Mouse (Mus musculus) lung, embryonic 14.5 days (tissue): Measurements from ENCODE around the gene Smim4. TPM values are rescaled to one million over a fixed set of nuclear protein-coding genes. Genes with fewer than 3 reads are reported as not detected.
A peak's percentile ranks its signal among the peaks of the same experiment; 100 is the strongest.

Experiments used
- ATAC-seq: fragments of 200-750 bp; cut with Nextera tagmentation; 2 replicates; pipeline ENCODE4 v1.8.0; 2017; ENCODE audit warnings: mild to moderate bottlenecking, moderate TSS enrichment, moderate library complexity; ENCODE audit not compliant: insufficient read depth
- DNase-seq: peaks from one replicate; pipeline ENCODE4 v3.0.0-alpha.2; 2015
- H3K27ac ChIP-seq: fragments of 300-500 bp; sonication (generic); 2 replicates; pipeline ENCODE4 v1.5.1; 2014; ENCODE audit warnings: low read depth, mild to moderate bottlenecking, moderate library complexity
- H3K27me3 ChIP-seq: fragments of 300-500 bp; sonication (generic); 2 replicates; pipeline ENCODE4 v1.6.1; 2014; ENCODE audit warnings: low read length, control low read depth; ENCODE audit not compliant: insufficient read depth
- H3K36me3 ChIP-seq: fragments of 300-500 bp; sonication (generic); 2 replicates; pipeline ENCODE4 v1.6.1; 2014; ENCODE audit warnings: control low read depth; ENCODE audit not compliant: insufficient read depth
- H3K4me1 ChIP-seq: fragments of 300-500 bp; sonication (generic); 2 replicates; pipeline ENCODE4 v1.6.1; 2014; ENCODE audit warnings: antibody characterized with exemption, control low read depth; ENCODE audit not compliant: insufficient read depth
- H3K4me2 ChIP-seq: fragments of 300-500 bp; sonication (generic); 2 replicates; pipeline ENCODE4 v1.6.1; 2014; ENCODE audit warnings: mild to moderate bottlenecking
- H3K4me3 ChIP-seq: fragments of 300-500 bp; sonication (generic); 2 replicates; pipeline ENCODE4 v1.5.1; 2014; ENCODE audit warnings: low read depth, low read length
- H3K9ac ChIP-seq: fragments of 300-500 bp; sonication (generic); 2 replicates; pipeline ENCODE4 v1.6.1; 2014
- H3K9me3 ChIP-seq: fragments of 300-500 bp; sonication (generic); 2 replicates; pipeline ENCODE4 v1.6.1; 2016; ENCODE audit warnings: low read depth, low read length, control low read depth
- CTCF ChIP-seq: IDR thresholded peaks from 2 replicates; pipeline ENCODE4 v1.5.1; 2016; ENCODE audit warnings: antibody characterized with exemption, low read depth
- WGBS: fragments of 180-500 bp; shearing (Covaris S2); extraction: QIAGEN DNeasy Blood & Tissue Kit; methylation state at CpG from one replicate; pipeline ENCODE4 v1.1.7; 2014; 5-methylcytosine and 5-hydroxymethylcytosine counted together
- polyA plus RNA-seq: library from polyadenylated mRNA; unstranded; fragments of >200 nt; fragmentation: Nextera tagmentation; extraction: Ambion mirVana; gene quantifications from 2 replicates; pipeline ENCODE4 v1.2.1, GENCODE M21; 2014

Gene Smim4
- polyA plus RNA-seq, 1 experiment from 2014 or later = 60.9 TPM

DNA sequence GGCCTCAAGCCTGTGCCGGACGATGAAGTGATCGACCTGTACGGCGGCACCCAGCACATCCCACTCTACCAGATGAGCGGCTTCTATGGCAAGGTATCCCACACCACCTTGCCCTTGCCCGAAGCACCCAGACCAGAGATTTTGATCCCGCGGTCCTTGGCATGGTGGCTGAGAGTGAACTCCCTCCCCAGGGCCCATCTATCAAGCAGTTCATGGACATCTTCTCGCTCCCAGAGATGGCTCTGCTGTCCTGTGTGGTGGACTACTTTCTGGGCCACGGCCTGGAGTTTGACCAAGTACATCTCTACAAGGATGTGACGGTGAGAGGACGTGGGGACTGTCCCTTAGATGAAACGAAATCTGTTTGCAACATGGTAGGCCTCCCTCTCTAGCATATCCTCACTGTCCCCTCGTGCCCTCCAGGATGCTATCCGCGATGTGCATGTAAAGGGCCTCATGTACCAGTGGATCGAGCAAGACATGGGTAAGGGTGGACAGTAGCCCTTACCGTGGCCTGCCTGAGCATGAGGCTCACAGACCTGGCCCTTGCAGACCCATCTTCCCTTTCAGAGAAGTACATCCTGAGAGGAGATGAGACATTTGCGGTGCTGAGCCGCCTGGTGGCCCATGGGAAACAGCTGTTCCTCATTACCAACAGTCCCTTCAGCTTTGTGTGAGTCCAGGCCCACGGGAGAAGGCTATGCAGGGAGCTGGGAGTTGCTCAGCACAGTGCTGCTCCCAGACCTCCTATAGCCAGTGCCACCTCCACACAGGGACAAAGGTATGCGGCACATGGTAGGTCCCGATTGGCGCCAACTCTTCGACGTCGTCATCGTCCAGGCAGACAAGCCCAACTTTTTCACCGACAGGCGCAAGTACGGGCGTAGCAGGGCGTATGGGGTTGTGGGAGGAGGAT is 7.0 kb upstream of the Smim4 start:
- no peak overlapping the region for H3K9ac ChIP-seq
- DNase-seq (no peak), ATAC-seq (no peak)
- peaks cover 15% of the 10 kb centered on the region for H3K4me1 ChIP-seq
- H3K27me3 ChIP-seq = no peaks in the 10 kb centered on the region
- peaks cover 74% of the 10 kb centered on the region for H3K36me3 ChIP-seq
- 91% methylated on average over 34 of the region's 34 CpGs for WGBS
- no peak overlapping the region for H3K27ac ChIP-seq
- H3K4me2 ChIP-seq = no peak overlapping the region
- TF ChIP-seq CTCF = no peak
- H3K4me3 ChIP-seq = no peak overlapping the region
- no peaks in the 10 kb centered on the region for H3K9me3 ChIP-seq

DNA sequence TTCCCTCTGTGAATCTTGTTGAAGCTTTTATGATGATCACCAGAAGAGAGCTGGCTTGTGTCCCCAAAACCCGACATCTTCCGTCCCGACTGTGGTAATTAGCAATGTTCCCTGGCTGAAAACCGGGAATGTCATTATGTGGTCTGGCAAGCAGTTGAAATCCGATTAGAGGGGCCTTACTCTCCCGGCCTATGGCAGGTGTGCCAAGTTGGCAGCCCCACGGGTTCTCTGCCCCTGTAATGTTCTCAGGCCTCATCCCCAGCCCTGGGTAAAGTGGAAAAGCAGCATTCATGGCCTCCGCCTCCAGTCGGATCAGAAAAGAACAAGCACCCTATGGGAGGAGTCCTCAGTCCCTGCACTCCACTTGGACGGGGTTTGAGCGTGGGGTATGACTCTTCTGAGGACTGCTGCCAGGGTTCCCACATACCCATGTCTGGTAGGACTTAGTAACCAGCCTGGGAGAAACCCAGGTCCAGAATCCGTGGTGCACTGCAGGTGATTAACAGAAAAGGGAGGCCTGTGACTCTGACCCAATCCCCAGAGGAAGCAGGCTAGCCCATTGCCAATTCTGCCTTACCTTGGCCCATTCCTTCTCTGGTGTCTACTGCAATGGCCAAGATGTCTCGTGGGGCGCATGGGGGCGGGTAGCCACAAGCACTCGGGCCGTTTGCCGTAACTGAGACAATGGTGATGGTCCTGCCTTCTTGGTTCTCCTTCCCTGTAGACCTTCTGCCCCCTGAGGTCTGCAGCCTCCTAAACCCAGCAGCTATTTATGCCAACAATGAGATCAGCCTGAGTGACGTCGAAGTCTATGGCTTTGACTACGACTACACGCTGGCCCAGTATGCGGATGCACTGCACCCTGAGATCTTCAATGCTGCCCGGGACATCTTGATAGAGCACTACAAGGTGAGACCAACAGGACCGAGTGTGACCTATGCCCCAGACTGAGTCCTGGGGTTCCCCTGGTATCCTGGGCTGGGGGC is 5.6 kb upstream of the Smim4 start:
- 87% methylated on average over 25 of the region's 25 CpGs for WGBS
- Histone ChIP-seq H3K9ac (no peak overlapping the region), H3K27me3 (no peaks in the 10 kb centered on the region), H3K4me3 (no peak overlapping the region), H3K36me3 (peaks cover 60% of the 10 kb centered on the region), H3K4me2 (peak overlapping the region; percentile 97; the same call in 1 of the 2 replicates), H3K4me1 (peaks cover 25% of the 10 kb centered on the region), H3K27ac (no peak overlapping the region), H3K9me3 (no peaks in the 10 kb centered on the region)
- no peak for DNase-seq
- ATAC-seq = no peak
- no peak for TF ChIP-seq CTCF

DNA sequence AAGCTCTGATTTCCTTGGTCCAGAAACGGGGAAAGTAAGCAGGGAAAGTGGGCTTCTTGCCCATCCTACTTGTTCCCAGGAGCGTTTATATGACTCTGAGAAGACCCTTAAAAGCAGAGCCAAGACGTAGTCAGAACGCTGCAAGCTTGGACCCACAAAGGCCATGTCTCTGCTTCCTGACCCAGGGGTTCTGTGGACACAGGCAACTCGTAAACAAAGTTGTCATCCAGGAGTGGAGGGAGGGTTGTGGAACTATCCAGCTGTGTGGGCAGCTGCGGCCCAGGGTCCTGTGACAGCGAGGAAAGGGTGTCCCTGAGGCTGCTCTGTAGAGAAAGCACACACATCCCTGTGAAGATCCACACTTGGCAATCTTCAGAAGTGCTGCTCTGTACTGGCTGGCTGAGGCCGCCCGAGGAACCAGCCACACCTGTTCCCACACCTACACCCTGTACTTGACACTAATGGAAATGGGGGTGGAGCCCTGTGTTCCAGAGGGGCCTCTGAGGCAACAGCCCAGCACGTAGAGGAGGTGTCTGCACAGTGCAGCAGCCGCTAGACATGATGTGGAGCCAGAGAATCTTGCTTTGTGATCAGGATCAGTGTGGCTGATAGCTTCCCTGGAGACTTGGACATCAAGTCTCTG is 4.4 kb upstream of the Smim4 start:
- peak; percentile 63 for DNase-seq
- H3K4me3 ChIP-seq = peak overlapping the region; percentile 92; the same call in 1 of the 2 replicates
- no peak for ATAC-seq

DNA sequence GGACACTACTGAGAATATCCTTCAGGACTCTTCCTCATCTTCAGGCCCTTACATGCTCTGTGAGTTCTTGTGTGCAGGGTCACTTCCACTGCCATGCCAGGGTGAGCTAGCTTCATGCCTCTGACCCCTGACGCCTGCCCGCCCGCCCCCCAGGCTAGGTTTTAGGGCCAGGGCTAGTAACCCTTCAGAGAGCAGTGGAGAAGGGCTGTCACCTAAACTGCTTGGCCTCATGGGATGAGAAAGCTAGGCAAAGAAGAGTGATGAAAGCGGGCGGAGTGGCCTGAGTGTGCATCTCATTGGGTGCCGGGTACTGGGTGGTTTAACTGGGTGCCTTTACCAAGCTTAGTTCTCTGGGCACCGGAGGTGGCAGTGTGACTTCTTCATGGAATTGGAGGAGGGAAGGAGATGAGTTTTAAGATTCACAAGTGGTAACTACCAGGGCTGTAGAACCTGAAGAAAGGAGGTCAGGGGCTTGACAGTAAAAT is 3.8 kb upstream of the Smim4 start:
- no peak for DNase-seq
- no peak for TF ChIP-seq CTCF
- Histone ChIP-seq H3K9me3 (no peaks in the 10 kb centered on the region), H3K4me1 (peaks cover 25% of the 10 kb centered on the region), H3K9ac (peak overlapping the region; percentile 92; the same call in 1 of the 2 replicates), H3K36me3 (peaks cover 42% of the 10 kb centered on the region), H3K27me3 (no peaks in the 10 kb centered on the region), H3K4me2 (peak overlapping the region; percentile 97), H3K4me3 (peak overlapping the region; percentile 92), H3K27ac (no peak overlapping the region)
- no peak for ATAC-seq
- WGBS = 74% methylated on average over 7 of the region's 7 CpGs

More for the DNA sequence above, 4.4 kb upstream of the Smim4 start:
- no peaks in the 10 kb centered on the region for H3K27me3 ChIP-seq
- TF ChIP-seq CTCF = no peak
- H3K4me2 ChIP-seq = peak overlapping the region; percentile 97
- 33% methylated on average over 11 of the region's 11 CpGs for whole genome bisulfite sequencing
- H3K27ac ChIP-seq = no peak overlapping the region; the same call in 1 of the 2 replicates
- H3K36me3 ChIP-seq = peaks cover 48% of the 10 kb centered on the region
- H3K4me1 ChIP-seq = peaks cover 25% of the 10 kb centered on the region
- peak overlapping the region; percentile 92; the same call in 1 of the 2 replicates for H3K9ac ChIP-seq
- H3K9me3 ChIP-seq = no peaks in the 10 kb centered on the region

DNA sequence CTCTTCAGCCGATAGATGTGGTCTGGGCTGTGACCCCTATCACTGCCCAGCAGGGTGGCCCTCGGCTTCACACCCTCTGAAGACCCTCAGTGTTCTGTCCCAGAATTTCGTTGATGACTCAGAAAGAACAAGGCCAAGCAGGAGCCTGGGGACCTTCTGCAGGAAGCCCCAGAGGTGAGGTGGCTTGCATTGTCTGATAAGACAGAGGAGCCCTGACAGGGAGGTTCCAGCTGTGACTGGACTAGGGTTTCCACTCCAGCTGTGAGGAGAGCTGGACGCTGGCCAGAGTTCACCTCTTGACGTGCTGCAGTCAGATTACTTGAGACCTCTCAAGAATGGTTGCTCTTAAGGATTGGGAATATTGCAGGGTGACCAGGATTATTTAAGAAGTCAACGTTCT is 3.3 kb upstream of the Smim4 start:
- H3K9ac ChIP-seq = peak overlapping the region; percentile 92
- H3K27ac ChIP-seq = no peak overlapping the region
- H3K27me3 ChIP-seq = no peaks in the 10 kb centered on the region
- no peaks in the 10 kb centered on the region for H3K9me3 ChIP-seq
- WGBS = 4% methylated on average over 6 of the region's 6 CpGs
- DNase-seq (peak; percentile 62), ATAC-seq (no peak)
- no peak for TF ChIP-seq CTCF
- peak overlapping the region; percentile 92 for H3K4me3 ChIP-seq
- peaks cover 42% of the 10 kb centered on the region for H3K36me3 ChIP-seq
- H3K4me2 ChIP-seq = peak overlapping the region; percentile 97
- peaks cover 25% of the 10 kb centered on the region for H3K4me1 ChIP-seq

DNA sequence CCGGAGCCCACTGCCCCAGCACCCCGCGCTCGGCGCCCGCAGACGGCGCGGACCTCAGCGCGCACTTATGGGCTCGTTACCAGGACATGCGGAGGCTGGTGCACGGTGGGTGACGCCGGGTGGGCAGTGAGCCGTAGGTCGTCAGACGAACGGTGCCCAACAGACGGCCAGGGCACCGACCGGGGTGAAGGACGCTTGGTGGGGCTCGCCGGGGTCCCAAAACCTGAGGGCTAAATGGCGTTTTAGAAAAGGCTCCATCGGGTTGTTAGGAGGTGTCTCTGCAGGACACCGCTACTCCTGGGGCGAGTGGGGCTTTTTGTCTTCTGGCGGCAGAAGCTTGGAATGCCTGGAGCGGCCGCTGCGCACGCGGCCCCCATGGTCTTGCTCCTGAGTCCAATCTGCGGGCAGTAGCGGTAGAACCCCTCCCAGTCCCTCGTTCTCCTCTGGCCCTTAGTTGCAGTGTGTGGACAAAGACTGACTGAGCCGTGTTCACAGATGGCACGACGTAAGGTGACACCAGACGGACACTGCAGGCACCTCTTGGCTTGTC is 2.6 kb upstream of the Smim4 start:
- Histone ChIP-seq H3K4me1 (peaks cover 25% of the 10 kb centered on the region), H3K9ac (peak overlapping the region; percentile 92), H3K36me3 (peaks cover 36% of the 10 kb centered on the region), H3K27me3 (no peaks in the 10 kb centered on the region), H3K27ac (peak overlapping the region; percentile 95), H3K4me3 (peak overlapping the region; percentile 92), H3K9me3 (no peaks in the 10 kb centered on the region), H3K4me2 (peak overlapping the region; percentile 97)
- ATAC-seq (no peak; the same call in 1 of the 2 replicates), DNase-seq (peak; percentile 68)
- TF ChIP-seq CTCF = no peak
- WGBS = under 1% methylated on average over 43 of the region's 43 CpGs
